Mouse (Mus musculus) embryonic facial prominence, embryonic 10.5 days (tissue): ENCODE measurements around the gene Gm45844. TPM values are rescaled to one million over a fixed set of nuclear protein-coding genes. Genes with fewer than 3 reads are reported as not detected.

ENCODE experiments used
- microRNA-seq: library from miRNA; unstranded; fragments of <30 nt; microRNA quantifications from one replicate; pipeline ENCODE4, GENCODE M21; 2017
- polyA plus RNA-seq: library from polyadenylated mRNA; unstranded; fragments of >200 nt; fragmentation: Nextera tagmentation; extraction: Ambion mirVana; gene quantifications from 2 replicates; pipeline ENCODE4 v1.2.1, GENCODE M21; 2016

Gm45844 gene
- polyA plus RNA-seq, 1 experiment from 2014 or later, result 1.7 TPM

Small RNA genes lying within 50 kb of the gene (microRNA-seq; reads per million reads assigned to microRNA genes)
- not detected for gene Mir5620

Other genes with a start within 250 kb of the Gm45844 start
- 14.1 and 14.7 TPM in 2 replicates for gene Zfp954, start 156.8 kb downstream of the Gm45844 start, polyA plus RNA-seq
- gene Zfp773, start 141.5 kb downstream of the Gm45844 start, polyA plus RNA-seq, result 3.6 and 4.1 TPM in 2 replicates
- gene Zfp418, start 107.0 kb downstream of the Gm45844 start, polyA plus RNA-seq, result 3.4 and 3.7 TPM in 2 replicates
- 9.5 and 9.8 TPM in 2 replicates for gene Zfp772, start 68.3 kb downstream of the Gm45844 start, polyA plus RNA-seq
- 0.26 TPM in 2 replicates for gene Vmn2r29, start 31.0 kb downstream of the Gm45844 start, polyA plus RNA-seq
- 38.4 and 39.1 TPM in 2 replicates for gene Clcn4, start 22.6 kb upstream of the Gm45844 start, polyA plus RNA-seq
- gene Vmn2r30, start 59.3 kb upstream of the Gm45844 start, polyA plus RNA-seq, result not detected in 2 replicates
- not detected in 2 replicates for gene Gm45783, start 96.3 kb upstream of the Gm45844 start, polyA plus RNA-seq
- gene Vmn2r31, start 121.4 kb upstream of the Gm45844 start, polyA plus RNA-seq, result not detected in 2 replicates
- gene Vmn2r32, start 201.7 kb upstream of the Gm45844 start, polyA plus RNA-seq, result not detected in 2 replicates